Mouse (Mus musculus): ENCODE measurements around the gene Pnmal1. TPM values are rescaled to one million over a fixed set of nuclear protein-coding genes. Genes with fewer than 3 reads are reported as not detected.

Gene Pnmal1
- total and polyA plus RNA-seq, 2 experiments from 2014 or later = 61.5 to 64.8 TPM

DNA sequence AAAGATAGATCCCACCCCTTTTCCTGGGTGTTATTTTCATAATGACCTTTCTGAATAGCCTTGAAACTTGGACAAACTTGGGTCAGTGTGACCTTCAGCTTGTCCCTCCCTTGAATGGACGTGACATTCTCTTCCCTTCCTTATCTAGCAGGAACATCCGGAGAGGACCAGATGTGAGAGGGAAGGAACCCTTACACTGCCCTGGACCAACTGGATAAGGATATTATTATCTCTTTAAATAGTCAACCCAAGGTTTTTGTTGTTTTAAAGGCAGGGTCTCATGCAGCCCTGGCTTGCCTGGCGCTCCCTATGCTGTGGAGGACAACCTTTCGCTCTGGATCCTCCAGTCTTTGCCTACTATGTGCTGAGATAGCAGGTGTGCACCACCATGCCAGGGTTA lies 39.8 kb downstream of the Pnmal1 start:
- DNase-seq = no peak
- no peak for ATAC-seq

DNA sequence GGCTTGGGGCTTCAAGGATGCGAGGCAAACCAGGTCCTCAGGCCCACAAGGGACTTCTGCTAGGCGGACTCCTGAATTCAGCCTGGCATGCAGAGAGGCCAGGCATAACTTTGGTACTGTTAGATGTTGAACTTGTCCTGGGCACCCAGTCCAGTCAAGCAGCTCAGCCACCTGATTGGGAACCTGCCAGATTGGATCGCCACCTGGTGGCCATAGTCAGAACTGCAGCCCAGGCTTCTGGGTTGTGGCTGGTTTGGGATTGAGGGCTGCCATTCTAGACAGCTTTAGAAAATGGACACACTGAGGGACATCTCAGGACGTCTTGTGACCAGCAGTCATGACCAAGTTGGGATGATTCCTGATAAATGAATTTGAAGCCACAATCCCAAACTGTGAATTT lies 40.2 kb downstream of the Pnmal1 start:
- H3K27ac ChIP-seq (ENCODE audit: low read depth, low read length) = no peak overlapping the region
- H3K4me3 ChIP-seq (ENCODE audit: low read depth, low read length) = no peak overlapping the region
- DNase-seq (peak; percentile 89), ATAC-seq (no peak)
- H3K9ac ChIP-seq = no peak overlapping the region
- TF ChIP-seq CTCF (IDR thresholded peaks at IDR 0.05; ENCODE audit: low read depth) = peak; percentile 99
- 18% methylated on average over 4 of the region's 4 CpGs for WGBS
- H3K9me3 ChIP-seq (ENCODE audit: low read length) = no peaks in the 10 kb centered on the region
- H3K4me1 ChIP-seq (ENCODE audit: insufficient read depth) = no peaks in the 10 kb centered on the region
- no peaks in the 10 kb centered on the region for H3K27me3 ChIP-seq (ENCODE audit: insufficient read depth, low read length)
- peaks cover 12% of the 10 kb centered on the region for H3K36me3 ChIP-seq (ENCODE audit: insufficient read depth)
- no peak overlapping the region for H3K4me2 ChIP-seq (ENCODE audit: low read depth)

More for the DNA sequence above, 39.8 kb downstream of the Pnmal1 start:
- TF ChIP-seq CTCF (IDR thresholded peaks at IDR 0.05; ENCODE audit: low read depth) = no peak
- H3K9ac ChIP-seq = no peak overlapping the region
- no peak overlapping the region for H3K4me2 ChIP-seq (ENCODE audit: low read depth)
- peaks cover 8% of the 10 kb centered on the region for H3K36me3 ChIP-seq (ENCODE audit: insufficient read depth)
- H3K4me3 ChIP-seq (ENCODE audit: low read depth, low read length) = no peak overlapping the region
- no peaks in the 10 kb centered on the region for H3K27me3 ChIP-seq (ENCODE audit: insufficient read depth, low read length)
- H3K27ac ChIP-seq (ENCODE audit: low read depth, low read length) = no peak overlapping the region
- H3K9me3 ChIP-seq (ENCODE audit: low read length) = no peaks in the 10 kb centered on the region
- 75% methylated on average over 4 of the region's 4 CpGs for WGBS
- no peaks in the 10 kb centered on the region for H3K4me1 ChIP-seq (ENCODE audit: insufficient read depth)

DNA sequence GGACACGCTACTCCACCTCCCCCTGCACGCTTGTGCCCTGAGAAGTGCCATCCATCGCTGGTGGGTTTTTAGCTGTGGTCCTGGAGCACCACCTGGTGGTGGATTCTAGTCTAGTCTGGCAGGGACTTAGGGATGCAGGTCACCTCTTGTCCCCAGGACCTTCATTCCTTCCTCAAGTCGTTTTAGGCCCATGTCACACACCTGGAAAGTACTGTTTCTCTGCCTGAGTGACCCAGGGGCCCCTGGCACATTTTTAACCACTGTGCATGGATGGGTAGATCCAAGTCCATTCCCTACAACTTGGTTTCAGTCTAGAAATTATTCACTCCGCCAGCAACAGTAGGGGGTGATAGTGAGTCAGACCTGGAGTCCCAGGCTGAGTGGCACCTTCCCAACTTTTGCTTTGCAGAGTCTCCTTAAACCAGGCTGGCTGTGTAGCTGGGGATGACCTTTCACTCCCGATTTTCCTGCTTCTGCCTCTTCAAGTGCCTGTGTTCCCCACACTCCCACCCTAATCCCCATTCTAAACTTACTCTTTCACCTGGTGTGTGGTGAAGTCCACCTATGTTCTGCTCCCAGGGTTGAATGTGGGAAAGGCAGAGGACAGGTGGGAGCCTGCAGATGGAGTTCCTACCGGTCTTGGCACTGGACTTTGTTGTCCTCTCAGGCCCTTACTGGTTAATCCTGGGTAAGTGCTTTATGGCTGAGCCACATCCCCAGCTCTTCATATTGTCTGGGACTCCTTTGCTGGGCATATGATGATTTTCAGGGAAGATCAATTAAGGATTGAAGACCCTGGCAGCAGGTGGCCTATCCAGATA lies 43.1 kb downstream of the Pnmal1 start:
- peak; percentile 83 for ATAC-seq
- H3K27ac ChIP-seq (ENCODE audit: low read depth, low read length) = 0 out of 2 replicates have a peak overlapping the region, but pooled peaks have one; percentile 29

DNA sequence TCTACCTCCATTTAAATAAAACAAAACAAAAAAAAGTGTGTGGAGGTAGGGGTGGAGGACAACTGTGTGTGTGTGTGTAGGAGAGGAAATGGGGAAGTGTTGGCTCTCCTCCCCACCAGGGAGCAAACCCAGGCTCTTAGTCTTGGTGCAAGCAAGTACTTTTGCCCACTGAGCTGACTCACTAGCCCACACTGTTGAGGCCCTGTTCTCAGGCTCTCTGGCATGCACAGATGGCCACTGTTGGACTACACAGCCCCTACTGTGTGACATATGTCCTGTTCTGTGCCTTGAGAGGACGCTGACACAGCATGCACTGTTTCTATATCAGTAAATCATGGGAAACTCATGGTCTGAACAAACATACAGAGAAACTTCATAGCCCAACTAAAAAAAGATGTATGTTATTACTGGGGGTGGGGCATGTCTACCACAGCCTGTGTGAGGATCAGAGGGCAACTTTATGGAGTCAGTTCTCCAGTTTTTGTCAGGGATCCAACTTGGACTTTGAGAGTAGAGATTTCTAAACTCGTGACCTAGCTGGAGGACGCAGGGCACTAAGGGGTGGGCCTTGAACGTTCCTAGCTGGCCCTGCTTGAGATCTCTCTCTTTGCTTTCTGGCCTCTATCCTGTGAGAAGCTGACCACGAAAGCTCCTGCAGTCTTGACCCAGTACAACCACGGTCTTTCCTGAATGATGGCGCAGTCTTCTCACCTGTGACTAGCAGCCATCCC lies 43.9 kb downstream of the Pnmal1 start:
- no peaks in the 10 kb centered on the region for H3K9me3 ChIP-seq (ENCODE audit: low read length)
- DNase-seq (no peak), ATAC-seq (no peak)
- H3K4me2 ChIP-seq (ENCODE audit: low read depth) = no peak overlapping the region
- WGBS = 82% methylated on average over 7 of the region's 7 CpGs
- H3K36me3 ChIP-seq (ENCODE audit: insufficient read depth) = peaks cover 50% of the 10 kb centered on the region
- no peak overlapping the region for H3K4me3 ChIP-seq (ENCODE audit: low read depth, low read length)
- no peak overlapping the region for H3K27ac ChIP-seq (ENCODE audit: low read depth, low read length)
- no peaks in the 10 kb centered on the region for H3K27me3 ChIP-seq (ENCODE audit: insufficient read depth, low read length)
- H3K4me1 ChIP-seq (ENCODE audit: insufficient read depth) = no peaks in the 10 kb centered on the region
- H3K9ac ChIP-seq = no peak overlapping the region
- TF ChIP-seq CTCF (IDR thresholded peaks at IDR 0.05; ENCODE audit: low read depth) = no peak

More for the DNA sequence above, 43.1 kb downstream of the Pnmal1 start:
- Histone ChIP-seq H3K27me3 (ENCODE audit: insufficient read depth, low read length) (no peaks in the 10 kb centered on the region), H3K9me3 (ENCODE audit: low read length) (no peaks in the 10 kb centered on the region), H3K4me1 (ENCODE audit: insufficient read depth) (no peaks in the 10 kb centered on the region), H3K36me3 (ENCODE audit: insufficient read depth) (peaks cover 42% of the 10 kb centered on the region), H3K4me3 (ENCODE audit: low read depth, low read length) (no peak overlapping the region), H3K9ac (no peak overlapping the region), H3K4me2 (ENCODE audit: low read depth) (no peak overlapping the region)
- peak; percentile 94 for DNase-seq
- WGBS = 11% methylated on average over 7 of the region's 7 CpGs
- TF ChIP-seq CTCF (IDR thresholded peaks at IDR 0.05; ENCODE audit: low read depth) = peak; percentile 96

DNA sequence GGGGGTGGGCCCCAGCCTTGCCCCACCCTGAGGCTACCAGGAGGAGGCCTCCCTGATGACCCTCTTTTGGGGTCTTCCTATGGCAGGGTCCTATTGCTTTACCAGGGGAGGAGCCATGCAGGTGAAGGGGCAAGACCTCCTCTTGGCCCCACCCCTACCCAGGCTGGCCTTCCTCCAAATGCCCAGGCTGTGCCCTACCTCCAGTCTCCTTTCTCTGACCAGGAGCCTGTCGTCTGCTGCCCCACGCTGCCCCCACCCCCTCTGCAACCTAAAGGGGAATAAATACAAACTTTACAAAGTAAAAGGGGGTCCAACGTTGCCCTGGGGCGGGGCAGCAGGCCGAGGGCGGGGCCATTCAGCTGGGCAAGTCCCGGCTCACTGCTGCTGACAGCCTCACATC lies 45.2 kb downstream of the Pnmal1 start:
- TF ChIP-seq CTCF (IDR thresholded peaks at IDR 0.05; ENCODE audit: low read depth) = no peak
- peaks cover 61% of the 10 kb centered on the region for H3K36me3 ChIP-seq (ENCODE audit: insufficient read depth)
- H3K4me2 ChIP-seq (ENCODE audit: low read depth) = no peak overlapping the region
- H3K4me1 ChIP-seq (ENCODE audit: insufficient read depth) = no peaks in the 10 kb centered on the region
- no peaks in the 10 kb centered on the region for H3K27me3 ChIP-seq (ENCODE audit: insufficient read depth, low read length)
- no peak overlapping the region for H3K9ac ChIP-seq
- no peak overlapping the region for H3K4me3 ChIP-seq (ENCODE audit: low read depth, low read length)
- no peak overlapping the region for H3K27ac ChIP-seq (ENCODE audit: low read depth, low read length)
- H3K9me3 ChIP-seq (ENCODE audit: low read length) = no peaks in the 10 kb centered on the region
- ATAC-seq = no peak
- 85% methylated on average over 7 of the region's 7 CpGs for WGBS
- DNase-seq = no peak

- Histone ChIP-seq H3K27ac (ENCODE audit: low read depth, low read length) (no peak overlapping the region), H3K4me3 (ENCODE audit: low read depth, low read length) (no peak overlapping the region), H3K9me3 (ENCODE audit: low read length) (no peaks in the 10 kb centered on the region), H3K27me3 (ENCODE audit: insufficient read depth, low read length) (no peaks in the 10 kb centered on the region), H3K9ac (no peak overlapping the region), H3K4me2 (ENCODE audit: low read depth) (no peak overlapping the region), H3K36me3 (ENCODE audit: insufficient read depth) (peaks cover 85% of the 10 kb centered on the region), H3K4me1 (ENCODE audit: insufficient read depth) (no peaks in the 10 kb centered on the region)
- ATAC-seq (peak; percentile 59), DNase-seq (peak; percentile 26)
- TF ChIP-seq CTCF (IDR thresholded peaks at IDR 0.05; ENCODE audit: low read depth) = peak; percentile 79
- WGBS = 84% methylated on average over 4 of the region's 4 CpGs
Measured at GRCm38 (mm10) chr7:17007300-17007699, 47.8 kb downstream of the Pnmal1 start.

Data from forebrain, postnatal 0 days (tissue).